Mouse (Mus musculus) megakaryocyte, embryonic 14.5 days (primary cell): Measurements from ENCODE around the gene Arih2.

Source experiments
- FLI1 ChIP-seq: IDR thresholded peaks from 2 replicates; pipeline ENCODE4 v1.6.1; 2012; ENCODE audit warnings: low read length, inconsistent platforms, mixed read lengths
- GATA1 ChIP-seq: IDR thresholded peaks from 3 replicates; pipeline ENCODE4 v1.6.1; 2012; ENCODE audit warnings: mixed read lengths, low read length, inconsistent platforms, borderline replicate concordance

- TF ChIP-seq GATA1 (no peak), FLI1 (no peak)
Measured at GRCm38 (mm10) chr9:108654566-108655464, 5.6 kb upstream of the Arih2 start.
